Comparison of ENCODE assay signal across 23 mouse cellular contexts in genomic region chr7:87147703-87148102, GRCm38 (mm10).
"Had no signal": no experiment of that assay in that cellular context is flagged by ENCODE, and none has a peak within 500 bp of the region (broad histone marks: within the 10 kb centered on the region; RNA-seq: fewer than 3 reads in every experiment).

No protein-coding gene starts in this region.

- H3K9me3 ChIP-seq: heart, embryonic 10.5 days; heart, embryonic 12.5 days; hindbrain, embryonic 10.5 days; hindbrain, embryonic 12.5 days; intestine, embryonic 15.5 days; limb, embryonic 13.5 days had no signal

- H3K36me3 ChIP-seq: heart, embryonic 10.5 days; heart, embryonic 12.5 days; hindbrain, embryonic 10.5 days; hindbrain, embryonic 12.5 days; intestine, embryonic 15.5 days; limb, embryonic 13.5 days had no signal

- H3K4me3 ChIP-seq: gastrocnemius, adult 2 months; heart, embryonic 10.5 days; heart, embryonic 12.5 days; hindbrain, embryonic 10.5 days; hindbrain, embryonic 12.5 days; intestine, embryonic 15.5 days; limb, embryonic 13.5 days had no signal

- ATAC-seq: hindbrain, embryonic 16.5 days; inflammation-experienced regulatory T-cells, adult 6 months; intestine, embryonic 15.5 days; intestine, postnatal 0 days had no signal

- H3K9ac ChIP-seq: heart, embryonic 12.5 days; hindbrain, embryonic 12.5 days; hindbrain, embryonic 14.5 days; intestine, embryonic 15.5 days; limb, embryonic 13.5 days had no signal

- DNase-seq: gastrocnemius, adult 2 months; gastrocnemius, postnatal 10 days; gastrocnemius, postnatal 25 days; heart, adult 18-20 months; heart, postnatal 10 days; heart, postnatal 4 days; kidney, adult 18-20 months; kidney, adult 8-10 months; kidney, postnatal 10 days; kidney, postnatal 36 days; layer of hippocampus, adult 9-11 months; layer of hippocampus, postnatal 36 days; left cerebral cortex, postnatal 4 days had no signal

- H3K27me3 ChIP-seq: heart, embryonic 12.5 days; hindbrain, embryonic 12.5 days; intestine, embryonic 15.5 days; limb, embryonic 13.5 days had no signal

- H3K4me1 ChIP-seq: heart, embryonic 10.5 days; heart, embryonic 12.5 days; hindbrain, embryonic 10.5 days; hindbrain, embryonic 12.5 days; intestine, embryonic 15.5 days; limb, embryonic 13.5 days had no signal

- H3K27ac ChIP-seq: gastrocnemius, adult 2 months; heart, embryonic 10.5 days; hindbrain, embryonic 10.5 days; hindbrain, embryonic 12.5 days; hindbrain, embryonic 14.5 days; intestine, embryonic 15.5 days; limb, embryonic 13.5 days had no signal

- H3K4me2 ChIP-seq: heart, embryonic 12.5 days; hindbrain, embryonic 12.5 days; hindbrain, embryonic 14.5 days; intestine, embryonic 15.5 days; limb, embryonic 13.5 days had no signal
